Mouse (Mus musculus) midbrain, embryonic 11.5 days (tissue): ENCODE measurements around the gene Hoxa13. TPM values are rescaled to one million over a fixed set of nuclear protein-coding genes. Genes with fewer than 3 reads are reported as not detected.
A peak's percentile ranks its signal among the peaks of the same experiment; 100 is the strongest.

Experiments used
- ATAC-seq: fragments of 200-750 bp; cut with Nextera tagmentation; 2 replicates; pipeline ENCODE4 v1.8.0; 2017; ENCODE audit warnings: moderate TSS enrichment, moderate library complexity; ENCODE audit not compliant: low FRiP score
- DNase-seq: peaks from one replicate; pipeline ENCODE4 v3.0.0; 2015; ENCODE audit warnings: low spot score; ENCODE audit errors: missing footprints
- H3K27ac ChIP-seq: fragments of 300-500 bp; sonication (generic); 2 replicates; pipeline ENCODE4 v1.5.1; 2014; ENCODE audit warnings: low read depth, low read length
- H3K27me3 ChIP-seq: fragments of 300-500 bp; sonication (generic); 2 replicates; pipeline ENCODE4 v1.6.1; 2014; ENCODE audit warnings: mild to moderate bottlenecking, low read length, moderate library complexity, mixed read lengths; ENCODE audit not compliant: control insufficient read depth, insufficient read depth
- H3K36me3 ChIP-seq: fragments of 300-500 bp; sonication (generic); 2 replicates; pipeline ENCODE4 v1.6.1; 2014; ENCODE audit warnings: mild to moderate bottlenecking, low read length, moderate library complexity, mixed read lengths; ENCODE audit not compliant: control insufficient read depth, insufficient read depth
- H3K4me1 ChIP-seq: fragments of 300-500 bp; sonication (generic); 2 replicates; pipeline ENCODE4 v1.6.1; 2014; ENCODE audit warnings: low read length; ENCODE audit not compliant: control insufficient read depth, insufficient read depth
- H3K4me2 ChIP-seq: fragments of 300-500 bp; sonication (generic); 2 replicates; pipeline ENCODE4 v1.6.1; 2014; ENCODE audit warnings: mild to moderate bottlenecking, moderate library complexity
- H3K4me3 ChIP-seq: fragments of 300-500 bp; sonication (generic); 2 replicates; pipeline ENCODE4 v1.5.1; 2014; ENCODE audit warnings: low read depth, low read length
- H3K9ac ChIP-seq: fragments of 300-500 bp; sonication (generic); 2 replicates; pipeline ENCODE4 v1.6.1; 2014; ENCODE audit warnings: low read length
- H3K9me3 ChIP-seq: fragments of 300-500 bp; sonication (generic); 2 replicates; pipeline ENCODE4 v1.6.1; 2016; ENCODE audit warnings: low read length; ENCODE audit not compliant: control insufficient read depth
- WGBS: fragments of 180-500 bp; shearing (Covaris S2); extraction: QIAGEN DNeasy Blood & Tissue Kit; methylation state at CpG from one replicate; pipeline ENCODE4 v1.1.7; 2014; 5-methylcytosine and 5-hydroxymethylcytosine counted together
- polyA plus RNA-seq: library from polyadenylated mRNA; unstranded; fragments of >200 nt; fragmentation: Nextera tagmentation; extraction: Ambion mirVana; gene quantifications from 2 replicates; pipeline ENCODE4 v1.2.1, GENCODE M21; 2014

Gene Hoxa13
- polyA plus RNA-seq, 1 experiment from 2014 or later, result not detected

DNA sequence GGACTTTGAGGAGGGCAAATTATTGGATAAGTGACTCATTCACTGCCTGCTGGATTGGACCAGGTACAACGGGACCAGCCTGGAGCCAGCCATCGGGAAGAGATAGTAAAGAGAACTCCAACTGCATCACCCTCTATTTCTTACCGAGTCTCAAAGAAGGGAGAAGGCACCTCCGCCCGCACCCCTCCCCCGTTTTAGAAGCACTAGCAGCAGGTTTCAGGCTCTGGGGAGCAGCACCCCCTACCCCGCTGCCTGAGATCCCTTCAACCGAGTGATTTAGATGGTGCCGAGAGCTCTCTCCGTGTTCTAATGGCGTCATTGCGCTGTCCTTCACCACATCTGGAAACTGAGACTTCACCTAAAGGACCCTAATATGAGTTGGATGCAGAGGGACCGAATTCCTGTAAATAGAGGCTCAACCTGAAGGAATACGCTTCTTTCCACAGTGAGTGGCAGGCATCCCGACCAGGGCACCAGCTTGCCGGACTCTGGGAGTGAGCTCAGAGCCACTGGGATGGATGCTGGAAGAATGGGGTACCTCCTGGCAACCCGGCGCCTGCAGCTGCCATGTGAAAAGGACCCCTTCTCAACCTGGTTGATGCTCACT is 4.7 kb upstream of the Hoxa13 start:
- Histone ChIP-seq H3K4me1 (no peaks in the 10 kb centered on the region; the same call in 1 of the 2 replicates), H3K9me3 (no peaks in the 10 kb centered on the region), H3K4me3 (no peak overlapping the region), H3K9ac (no peak overlapping the region), H3K27ac (no peak overlapping the region), H3K36me3 (no peaks in the 10 kb centered on the region), H3K4me2 (no peak overlapping the region), H3K27me3 (peaks cover 98% of the 10 kb centered on the region)
- DNase-seq (peak; percentile 95), ATAC-seq (no peak)
- 1% methylated on average over 18 of the region's 18 CpGs for WGBS

DNA sequence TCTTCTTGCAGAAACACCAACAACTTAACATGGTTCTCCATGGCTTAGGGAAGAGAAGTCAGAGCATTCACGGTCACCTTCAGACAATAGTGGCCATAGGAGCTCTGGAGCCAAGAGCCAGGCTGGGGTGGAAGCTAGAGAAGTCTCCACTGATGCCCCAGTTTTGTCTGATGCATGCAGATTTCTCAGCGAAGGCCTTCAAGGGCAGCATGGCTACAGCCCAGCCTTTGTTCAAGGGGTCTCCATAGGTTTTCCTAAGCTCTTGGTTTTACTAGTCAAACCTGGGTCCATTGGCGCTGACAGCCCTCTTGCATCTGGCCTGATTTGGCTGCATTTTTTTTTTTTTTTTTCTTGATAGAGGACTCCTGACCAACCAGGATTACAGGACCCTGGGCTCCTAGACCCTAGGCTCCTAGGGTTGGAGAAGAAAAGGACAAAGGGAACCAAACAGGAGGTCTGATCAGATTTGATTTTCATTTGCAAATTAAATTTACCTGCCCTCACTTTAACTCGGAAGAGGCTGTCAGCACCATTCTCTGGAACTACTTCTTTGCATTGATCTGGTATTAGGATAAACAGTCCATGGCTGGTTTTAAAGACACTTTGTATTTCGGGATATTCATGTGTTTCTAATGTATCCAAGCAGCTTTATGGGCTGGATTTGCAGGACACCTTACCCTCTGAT is 3.6 kb upstream of the Hoxa13 start:
- 3% methylated on average over 5 of the region's 5 CpGs for WGBS
- Histone ChIP-seq H3K9me3 (no peaks in the 10 kb centered on the region), H3K4me1 (no peaks in the 10 kb centered on the region; the same call in 1 of the 2 replicates), H3K9ac (no peak overlapping the region), H3K4me3 (no peak overlapping the region), H3K36me3 (no peaks in the 10 kb centered on the region), H3K27me3 (peaks cover 98% of the 10 kb centered on the region), H3K4me2 (no peak overlapping the region), H3K27ac (no peak overlapping the region)
- ATAC-seq (no peak), DNase-seq (peak; percentile 95)

DNA sequence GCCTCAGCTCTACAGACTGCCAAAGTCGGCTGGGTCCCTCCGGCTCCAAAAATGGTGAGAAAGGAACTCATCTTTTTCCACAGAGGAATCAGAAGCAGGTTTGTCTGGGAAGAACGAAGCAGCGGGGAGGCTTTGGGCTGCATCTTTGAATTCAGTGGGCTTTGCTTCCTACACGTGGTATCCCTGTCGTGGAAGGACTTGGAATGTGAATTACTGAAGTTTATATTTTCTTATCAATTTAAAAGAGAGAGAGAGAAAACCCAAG is 2.6 kb upstream of the Hoxa13 start:
- peaks cover 98% of the 10 kb centered on the region for H3K27me3 ChIP-seq
- no peaks in the 10 kb centered on the region; the same call in 1 of the 2 replicates for H3K4me1 ChIP-seq
- DNase-seq (no peak), ATAC-seq (no peak)
- H3K4me3 ChIP-seq, result no peak overlapping the region
- no peak overlapping the region for H3K9ac ChIP-seq
- WGBS, result 3% methylated on average over 6 of the region's 6 CpGs
- no peaks in the 10 kb centered on the region for H3K9me3 ChIP-seq
- H3K4me2 ChIP-seq, result no peak overlapping the region
- H3K27ac ChIP-seq, result no peak overlapping the region
- no peaks in the 10 kb centered on the region for H3K36me3 ChIP-seq

GRCm38 (mm10) chr6:52262463-52263320 is 2.0 kb upstream of the Hoxa13 start:
- Histone ChIP-seq H3K27me3 (peaks cover 96% of the 10 kb centered on the region), H3K9ac (no peak overlapping the region), H3K4me2 (no peak overlapping the region), H3K27ac (no peak overlapping the region), H3K4me3 (no peak overlapping the region), H3K9me3 (no peaks in the 10 kb centered on the region), H3K4me1 (no peaks in the 10 kb centered on the region; the same call in 1 of the 2 replicates), H3K36me3 (no peaks in the 10 kb centered on the region)
- ATAC-seq (no peak), DNase-seq (peak; percentile 97)
- 2% methylated on average over 24 of the region's 24 CpGs for WGBS

GRCm38 (mm10) chr6:52261751-52262462 is 1.2 kb upstream of the Hoxa13 start:
- Histone ChIP-seq H3K4me2 (no peak overlapping the region), H3K27ac (no peak overlapping the region), H3K9me3 (no peaks in the 10 kb centered on the region), H3K4me1 (no peaks in the 10 kb centered on the region; the same call in 1 of the 2 replicates), H3K36me3 (no peaks in the 10 kb centered on the region), H3K9ac (no peak overlapping the region), H3K4me3 (no peak overlapping the region), H3K27me3 (peaks cover 98% of the 10 kb centered on the region)
- ATAC-seq (no peak), DNase-seq (peak; percentile 95)
- WGBS, result 2% methylated on average over 9 of the region's 9 CpGs

DNA sequence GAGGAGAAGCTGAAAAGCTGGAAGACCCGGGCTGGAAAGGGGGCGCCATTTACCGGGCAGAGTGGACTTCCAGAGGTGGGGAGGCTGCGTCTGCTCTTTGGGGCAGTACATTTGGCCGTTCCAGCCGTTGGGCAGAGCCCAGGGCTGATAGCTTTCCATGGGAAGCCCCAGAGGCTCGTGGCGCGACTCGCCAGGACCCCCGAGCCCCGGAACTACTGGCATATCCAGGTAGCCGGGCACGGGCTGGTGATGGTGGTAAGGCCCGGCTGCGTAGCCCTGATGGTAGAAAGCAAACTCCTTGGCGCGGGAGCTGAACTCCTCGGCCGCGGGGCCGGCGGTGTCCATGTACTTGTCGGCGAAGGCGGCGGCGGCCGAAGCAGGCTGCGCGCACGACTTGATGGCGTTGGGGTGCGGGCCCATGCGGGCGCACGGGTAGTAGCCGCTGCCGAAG is 844 bp downstream of the Hoxa13 start:
- Histone ChIP-seq H3K27ac (no peak overlapping the region), H3K4me3 (peak overlapping the region; percentile 10), H3K9me3 (no peaks in the 10 kb centered on the region), H3K9ac (no peak overlapping the region), H3K4me1 (no peaks in the 10 kb centered on the region; the same call in 1 of the 2 replicates), H3K4me2 (peak overlapping the region; percentile 25), H3K36me3 (no peaks in the 10 kb centered on the region), H3K27me3 (peaks cover 96% of the 10 kb centered on the region)
- DNase-seq (peak; percentile 97), ATAC-seq (no peak)
- WGBS, result under 1% methylated on average over 37 of the region's 39 CpGs

- DNase-seq (peak; percentile 96), ATAC-seq (no peak)
- Histone ChIP-seq H3K27ac (no peak overlapping the region), H3K4me2 (no peak overlapping the region), H3K27me3 (peaks cover 96% of the 10 kb centered on the region), H3K9me3 (no peaks in the 10 kb centered on the region), H3K4me3 (no peak overlapping the region), H3K36me3 (no peaks in the 10 kb centered on the region), H3K4me1 (no peaks in the 10 kb centered on the region; the same call in 1 of the 2 replicates), H3K9ac (no peak overlapping the region)
- under 1% methylated on average over 24 of the region's 25 CpGs for WGBS
Measured at GRCm38 (mm10) chr6:52259081-52259790, 1.4 kb downstream of the Hoxa13 start.

DNA sequence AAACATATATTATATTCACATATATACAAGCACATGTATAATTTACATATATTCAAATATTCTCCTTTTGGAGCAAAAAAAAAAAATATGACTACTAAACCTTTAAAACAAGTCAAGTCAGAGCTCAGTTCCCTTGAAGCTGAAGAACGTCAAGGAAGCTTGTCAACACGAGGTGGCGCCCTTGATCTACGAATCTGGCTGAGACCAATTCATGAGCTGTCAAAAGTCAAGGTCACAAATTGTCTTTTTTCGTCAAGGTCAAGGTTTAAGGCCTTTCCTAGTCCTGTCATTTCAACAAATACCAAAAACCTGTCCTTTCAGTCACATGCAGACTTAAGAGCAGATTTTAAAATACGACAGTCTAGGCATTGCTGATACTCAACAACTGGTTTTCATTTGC is 3.7 kb downstream of the Hoxa13 start:
- H3K36me3 ChIP-seq, result no peaks in the 10 kb centered on the region
- H3K27me3 ChIP-seq, result peaks cover 96% of the 10 kb centered on the region
- H3K4me2 ChIP-seq, result no peak overlapping the region
- no peaks in the 10 kb centered on the region; the same call in 1 of the 2 replicates for H3K4me1 ChIP-seq
- 1% methylated on average over 6 of the region's 6 CpGs for WGBS
- H3K4me3 ChIP-seq, result no peak overlapping the region
- no peaks in the 10 kb centered on the region for H3K9me3 ChIP-seq
- no peak overlapping the region for H3K9ac ChIP-seq
- ATAC-seq (no peak), DNase-seq (peak; percentile 99)
- H3K27ac ChIP-seq, result no peak overlapping the region
